Mouse (Mus musculus) T-cell, adult 2 months (primary cell): Measurements from ENCODE around the gene Gm26938.

ENCODE experiments used
- DNase-seq: peaks from one replicate; pipeline ENCODE4 v3.0.0; 2022; ENCODE audit warnings: low spot score

Gene Gm26938

DNA sequence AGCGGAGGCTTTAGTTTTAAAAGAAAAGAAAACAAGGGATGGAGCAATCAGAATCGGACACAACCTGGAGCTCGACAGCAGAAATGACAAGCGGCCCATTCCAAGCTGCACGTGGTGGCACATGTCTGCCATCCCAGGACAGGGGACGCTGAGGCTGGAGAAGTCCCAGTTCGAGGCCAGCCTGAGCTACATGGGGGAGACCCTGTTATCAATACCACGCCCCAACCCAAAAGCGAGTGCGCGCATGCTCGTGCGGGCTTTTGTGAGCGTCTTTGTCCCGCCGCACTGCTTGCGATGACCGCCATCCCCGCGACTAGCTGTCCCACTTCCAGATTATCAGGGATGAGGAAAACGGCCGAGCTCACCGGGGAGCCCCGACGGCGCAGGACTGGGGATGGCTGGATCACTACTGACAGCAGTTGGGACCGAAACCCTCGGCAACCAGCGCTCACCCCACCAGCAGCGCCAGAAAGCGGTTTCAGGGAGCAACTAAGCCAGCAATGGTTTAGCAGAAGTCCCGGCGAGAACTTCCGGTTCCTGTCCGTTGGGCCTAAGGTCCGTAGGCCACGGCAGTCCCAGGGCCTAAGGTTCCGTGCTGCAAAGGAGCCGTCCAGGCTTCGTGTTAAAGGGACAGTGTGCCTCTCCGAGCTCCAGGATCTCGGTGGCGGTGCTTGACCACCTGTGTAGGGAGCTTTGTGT, at the start of gene Gm26938, which contains the start of gene Psmg3:
TSS of gene Gm26938 (minus strand) at position 51 of the 699 bp plus-strand sequence.
TSS of gene Psmg3 (minus strand) at position 529 of the 699 bp plus-strand sequence.
- DNase-seq, result peak; percentile 86

DNA sequence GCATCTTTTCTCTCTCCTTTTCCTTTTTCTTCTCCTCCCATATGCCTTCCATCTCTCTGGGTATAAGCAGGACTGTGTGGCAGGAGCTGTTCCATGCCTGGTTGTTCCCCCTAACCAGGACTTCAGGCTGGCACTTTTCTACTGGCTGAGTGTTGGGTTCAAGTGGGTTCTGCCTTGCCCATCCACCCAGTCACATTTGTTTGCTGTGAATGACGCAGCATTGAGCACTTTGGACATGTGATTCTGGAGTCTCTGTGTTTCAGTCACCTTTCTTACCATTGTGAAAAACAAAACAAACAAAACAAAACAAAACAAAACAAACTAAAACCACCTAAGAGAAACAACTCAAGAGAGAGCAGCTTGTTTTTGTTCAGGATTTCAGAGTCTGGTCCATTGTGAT, 45.3 kb upstream of the Gm26938 start:
- no peak for DNase-seq

DNA sequence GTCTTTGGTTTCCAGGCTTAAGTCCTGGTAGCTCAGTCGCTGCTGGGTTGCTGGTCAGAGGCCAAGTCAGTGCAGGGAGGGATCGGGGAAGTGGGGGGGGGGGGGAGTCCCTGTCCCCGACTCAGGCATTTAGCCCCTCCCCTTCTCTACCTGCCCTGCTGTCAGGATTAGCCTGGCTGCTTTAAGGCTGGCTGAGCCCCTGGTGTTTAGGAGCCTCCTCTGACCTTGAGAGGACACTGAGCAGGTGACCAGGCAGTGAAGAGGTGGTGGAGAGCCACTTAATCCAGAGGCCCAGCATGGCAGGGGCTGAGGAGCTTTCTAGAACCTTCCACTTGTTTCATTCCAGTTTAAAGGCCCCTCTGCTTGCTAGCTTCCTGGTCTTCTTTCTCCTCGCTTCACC, 44.7 kb upstream of the Gm26938 start:
- no peak for DNase-seq

DNA sequence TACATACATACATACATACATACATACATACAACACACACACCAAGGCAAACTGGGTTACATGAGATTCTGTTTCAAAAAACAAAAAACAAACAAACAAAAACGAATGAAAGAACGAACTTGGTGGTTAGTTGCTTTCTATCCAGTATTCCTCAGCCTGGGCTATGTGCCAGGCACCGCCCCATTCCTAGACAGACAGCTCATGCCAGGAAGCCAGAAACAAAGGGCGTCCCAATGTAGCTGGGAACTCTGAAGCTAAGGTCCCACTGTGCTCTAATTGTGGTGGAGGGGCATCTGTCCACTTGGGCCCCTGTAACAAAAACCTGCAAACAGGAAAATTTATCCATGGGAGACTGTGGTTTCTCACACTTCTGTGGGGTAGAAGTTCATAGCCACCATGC, 36.6 kb upstream of the Gm26938 start:
- DNase-seq, result no peak

DNA sequence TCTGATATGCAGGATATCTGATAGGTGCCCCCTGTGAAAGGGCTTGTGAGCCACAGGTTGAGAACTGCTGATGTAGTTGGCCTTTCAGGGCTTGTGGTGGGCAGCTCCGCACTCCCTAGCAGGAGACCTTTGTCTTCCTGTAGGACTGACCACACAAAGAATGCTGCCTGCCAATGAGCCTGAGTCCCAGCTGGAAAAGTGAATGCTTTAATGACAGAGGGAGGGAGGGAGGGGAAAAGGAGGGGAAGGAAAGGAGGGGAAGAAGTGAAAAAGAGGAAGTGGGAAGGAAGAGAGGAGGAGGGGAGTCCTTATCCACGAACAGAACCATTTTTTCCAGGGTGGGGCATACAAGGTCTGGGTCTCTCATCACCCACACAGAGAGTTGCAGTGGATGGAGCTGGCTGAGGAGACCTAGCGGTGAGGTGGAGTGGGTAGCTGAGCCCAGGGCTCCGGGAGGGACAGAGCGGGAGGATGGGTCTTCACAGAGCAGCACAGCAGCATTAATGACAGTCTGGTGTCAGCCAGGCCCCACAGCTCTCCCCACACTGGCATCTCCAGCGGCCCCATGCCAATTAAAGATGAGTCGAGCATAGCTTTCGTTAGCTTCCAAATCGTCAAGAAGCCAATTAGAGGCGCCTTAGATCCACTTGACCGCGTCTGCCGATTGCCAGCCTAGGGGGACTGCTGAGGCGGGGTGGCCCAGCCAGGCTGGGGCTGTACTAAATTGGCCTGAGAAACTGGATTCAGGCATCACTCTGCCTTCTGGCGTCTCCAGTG, 34.3 kb upstream of the Gm26938 start:
- no peak for DNase-seq

DNA sequence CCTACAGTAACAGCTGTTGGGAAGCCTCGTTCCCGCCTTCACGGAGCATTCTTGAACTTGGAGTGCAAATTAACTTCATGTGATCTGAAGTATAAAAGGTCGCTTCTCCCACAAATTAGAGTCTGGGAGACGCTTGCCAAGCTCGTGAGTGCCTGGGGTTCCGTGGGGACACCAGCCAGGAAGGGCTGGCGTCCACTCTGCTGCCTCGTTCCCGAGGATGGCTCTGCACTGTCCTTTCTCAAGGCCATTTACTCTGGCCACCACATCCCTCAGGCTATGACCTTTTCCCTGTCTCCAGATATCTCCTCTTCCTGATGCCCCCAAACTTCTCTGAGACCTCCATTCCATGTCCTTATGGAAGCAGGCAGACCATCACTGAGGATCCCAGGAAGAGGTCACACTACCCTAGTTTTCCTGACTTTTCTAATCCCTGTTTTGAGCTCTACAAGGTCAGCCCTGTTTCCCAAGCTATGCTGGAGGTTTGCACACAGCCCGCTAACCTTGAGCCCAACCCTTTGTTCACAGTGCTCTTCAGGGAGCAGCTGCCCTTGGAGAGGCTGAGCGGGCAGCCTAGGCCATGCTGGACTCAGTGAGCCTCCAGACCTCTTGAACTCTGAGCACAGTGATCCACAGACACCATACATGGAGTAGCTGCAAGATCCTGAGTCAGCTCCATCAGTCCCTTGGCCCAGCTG, 23.6 kb upstream of the Gm26938 start:
- no peak for DNase-seq

DNA sequence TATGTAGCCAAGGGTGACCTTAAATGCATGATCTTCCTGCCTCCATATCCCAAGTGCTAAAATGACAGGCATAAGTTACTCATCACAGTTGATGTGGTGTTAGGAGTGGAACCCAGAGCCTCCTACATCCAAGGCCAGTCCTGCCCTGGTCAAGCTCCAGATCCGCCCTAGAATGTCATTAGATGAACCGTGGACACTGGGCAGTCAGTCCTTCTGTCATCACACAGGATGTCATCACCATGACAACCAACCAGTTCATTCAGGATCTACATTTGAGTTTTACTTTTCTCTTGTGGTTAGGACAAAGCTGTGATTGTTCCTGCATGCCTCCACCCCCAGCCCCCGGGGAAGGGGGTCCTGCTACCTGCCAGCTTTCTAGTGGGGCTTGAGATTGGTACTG, 12.9 kb upstream of the Gm26938 start:
- DNase-seq, result no peak

DNA sequence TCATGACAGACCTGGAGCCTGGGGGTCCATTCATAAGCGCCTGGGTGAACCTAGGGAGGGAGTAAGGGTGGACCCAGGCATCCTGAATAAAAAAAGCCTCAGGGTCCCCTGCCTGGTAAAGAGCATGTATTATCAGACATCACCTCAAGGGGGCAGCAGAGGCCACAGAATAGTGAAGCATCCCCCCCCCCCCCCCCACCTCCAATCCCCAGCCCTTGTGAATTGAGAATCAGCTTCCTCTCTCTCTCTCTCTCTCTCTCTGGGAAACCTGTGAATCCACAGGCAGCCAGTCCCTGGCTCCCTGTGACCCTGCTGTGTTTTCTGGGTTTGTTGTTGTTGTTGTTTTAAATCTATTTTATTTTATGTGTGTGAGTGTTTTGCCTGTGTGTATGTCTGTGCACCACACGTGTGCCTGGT, 12.3 kb upstream of the Gm26938 start:
- peak; percentile 53 for DNase-seq

DNA sequence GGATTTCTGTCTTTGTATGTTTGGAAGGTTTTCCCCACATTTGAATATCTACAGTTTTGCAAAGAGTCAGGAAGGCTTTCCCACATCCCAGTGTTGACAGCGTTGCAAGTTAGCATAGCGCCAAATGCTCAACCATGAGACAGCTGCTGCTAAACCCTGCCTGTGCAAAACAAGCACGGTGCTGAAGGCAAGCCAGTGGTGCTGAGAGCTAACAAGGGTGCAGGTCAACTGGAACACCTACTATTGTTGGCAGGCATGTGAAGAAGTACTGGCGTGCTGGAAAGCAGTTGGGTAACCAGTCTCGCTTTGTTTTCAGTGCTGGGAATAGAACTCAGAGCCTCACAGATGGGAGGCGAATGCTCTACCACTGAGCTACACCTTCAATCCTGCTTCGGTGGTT, 9.5 kb upstream of the Gm26938 start:
- DNase-seq, result no peak

DNA sequence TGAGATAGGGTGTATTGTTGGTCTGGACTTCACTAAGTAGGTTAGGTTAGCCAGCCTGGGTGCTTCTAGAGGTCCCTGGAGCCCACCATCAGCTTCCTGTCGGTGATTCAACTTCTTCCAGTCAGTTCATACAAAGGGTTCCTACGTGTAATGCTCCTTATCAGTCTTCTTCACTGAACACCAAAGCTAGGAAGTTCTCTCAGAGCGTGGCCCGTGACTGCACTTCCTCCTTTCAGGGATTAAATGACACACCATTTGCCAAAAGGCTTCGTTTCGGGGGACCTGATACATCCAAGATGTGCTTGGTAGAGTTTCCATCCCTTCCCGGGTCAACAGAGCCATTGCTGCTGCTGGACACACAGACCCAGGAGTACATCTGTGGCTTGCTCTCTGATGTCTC, 5.9 kb upstream of the Gm26938 start:
- DNase-seq, result no peak

DNA sequence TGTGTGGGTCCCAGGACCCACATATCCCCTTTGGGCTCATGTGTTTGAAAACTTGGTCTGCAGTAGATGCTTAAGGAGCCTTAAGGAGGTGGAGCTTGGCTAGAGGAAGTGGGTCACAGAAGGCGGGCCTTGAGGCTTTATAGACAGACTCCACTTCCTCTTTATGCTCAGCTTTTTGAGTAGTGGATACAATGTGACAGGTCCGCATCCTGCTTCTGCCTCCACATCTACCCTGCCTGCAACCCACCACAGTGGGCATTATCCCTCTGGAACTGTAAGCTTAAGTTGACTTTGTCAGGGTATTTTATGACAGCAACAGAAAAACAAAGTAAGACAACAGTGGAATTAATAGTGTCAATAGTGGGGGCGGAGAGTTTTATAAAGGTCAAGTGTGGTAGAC, 4.5 kb upstream of the Gm26938 start:
- peak; percentile 44 for DNase-seq

DNA sequence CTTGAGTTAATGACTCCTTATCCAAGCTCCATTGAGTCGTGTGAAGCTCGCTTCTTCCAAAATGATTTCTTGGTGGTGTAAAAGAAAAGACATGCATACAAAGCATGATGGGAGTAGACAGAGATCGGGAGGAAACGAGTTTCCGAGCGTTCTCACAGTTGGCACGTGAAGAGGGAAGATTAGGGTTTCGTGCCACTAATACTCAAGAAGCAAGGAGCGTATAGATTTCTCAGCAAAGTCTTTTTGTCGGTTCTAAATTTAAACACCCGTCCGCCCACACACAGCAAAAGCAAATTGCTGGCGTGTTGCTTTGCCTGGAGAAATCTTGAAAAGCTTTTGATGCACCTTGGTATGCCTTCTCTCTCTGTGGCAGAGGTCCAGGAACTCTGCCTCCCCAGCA, 3.2 kb upstream of the Gm26938 start:
- DNase-seq, result no peak

DNA sequence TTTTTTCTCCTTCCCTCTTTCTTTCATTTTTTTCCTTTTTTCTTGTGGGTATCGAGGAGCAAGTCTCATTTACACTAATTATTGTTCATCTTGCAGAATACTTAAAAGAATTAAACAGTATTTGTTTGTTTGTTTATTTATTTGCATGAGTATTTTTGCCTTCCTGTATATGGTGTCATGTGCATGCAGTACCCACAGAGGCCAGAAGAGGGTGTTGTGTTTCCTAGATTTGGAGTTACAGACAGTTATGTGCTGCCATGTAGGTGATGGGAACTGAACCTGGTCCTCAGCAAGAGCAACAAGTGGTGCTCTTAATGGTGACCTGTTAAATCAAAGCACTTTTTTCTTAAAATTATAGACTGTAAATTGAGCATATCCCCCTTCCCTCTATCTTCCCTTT, 1.4 kb upstream of the Gm26938 start:
- peak; percentile 26 for DNase-seq

DNA sequence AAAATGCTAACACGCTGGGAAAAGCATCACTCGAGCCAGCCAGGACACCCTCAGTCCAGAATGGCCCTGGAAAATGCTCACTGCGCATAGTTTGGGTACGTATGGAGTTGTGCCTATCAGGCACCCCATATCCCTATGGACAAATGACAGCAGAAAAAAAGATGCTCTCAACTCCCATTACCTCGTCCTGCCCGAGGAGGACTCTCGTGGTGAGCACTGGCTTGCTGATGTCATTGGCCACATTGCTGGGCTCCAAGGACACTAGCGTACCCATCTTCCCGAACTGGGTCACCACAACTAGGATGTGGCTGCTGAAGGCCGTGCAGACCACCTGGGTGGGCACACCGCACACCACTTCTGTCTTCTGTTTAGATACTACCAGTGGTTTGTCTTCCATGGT, 260 bp downstream of the Gm26938 start:
- no peak for DNase-seq

DNA sequence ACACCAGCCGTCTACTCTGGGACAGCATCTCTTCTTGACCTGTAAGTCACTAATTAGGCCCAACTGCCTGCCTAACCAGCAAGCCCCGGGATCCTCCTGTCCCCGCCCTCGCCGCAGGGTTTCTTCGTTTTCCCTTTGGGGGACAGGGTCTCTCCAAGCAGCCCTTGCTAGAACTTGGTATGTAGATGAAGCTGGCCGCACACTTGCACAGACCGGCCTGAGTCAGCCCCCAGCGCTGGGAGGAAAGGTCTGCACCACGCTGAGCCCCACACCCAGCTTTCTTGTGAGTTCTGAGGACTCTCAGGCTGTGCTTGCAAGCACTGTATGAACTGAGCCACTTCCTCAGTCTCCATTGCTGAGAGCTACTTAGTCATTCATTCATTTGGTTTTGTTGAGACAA, 1.7 kb downstream of the Gm26938 start:
- DNase-seq, result no peak

DNA sequence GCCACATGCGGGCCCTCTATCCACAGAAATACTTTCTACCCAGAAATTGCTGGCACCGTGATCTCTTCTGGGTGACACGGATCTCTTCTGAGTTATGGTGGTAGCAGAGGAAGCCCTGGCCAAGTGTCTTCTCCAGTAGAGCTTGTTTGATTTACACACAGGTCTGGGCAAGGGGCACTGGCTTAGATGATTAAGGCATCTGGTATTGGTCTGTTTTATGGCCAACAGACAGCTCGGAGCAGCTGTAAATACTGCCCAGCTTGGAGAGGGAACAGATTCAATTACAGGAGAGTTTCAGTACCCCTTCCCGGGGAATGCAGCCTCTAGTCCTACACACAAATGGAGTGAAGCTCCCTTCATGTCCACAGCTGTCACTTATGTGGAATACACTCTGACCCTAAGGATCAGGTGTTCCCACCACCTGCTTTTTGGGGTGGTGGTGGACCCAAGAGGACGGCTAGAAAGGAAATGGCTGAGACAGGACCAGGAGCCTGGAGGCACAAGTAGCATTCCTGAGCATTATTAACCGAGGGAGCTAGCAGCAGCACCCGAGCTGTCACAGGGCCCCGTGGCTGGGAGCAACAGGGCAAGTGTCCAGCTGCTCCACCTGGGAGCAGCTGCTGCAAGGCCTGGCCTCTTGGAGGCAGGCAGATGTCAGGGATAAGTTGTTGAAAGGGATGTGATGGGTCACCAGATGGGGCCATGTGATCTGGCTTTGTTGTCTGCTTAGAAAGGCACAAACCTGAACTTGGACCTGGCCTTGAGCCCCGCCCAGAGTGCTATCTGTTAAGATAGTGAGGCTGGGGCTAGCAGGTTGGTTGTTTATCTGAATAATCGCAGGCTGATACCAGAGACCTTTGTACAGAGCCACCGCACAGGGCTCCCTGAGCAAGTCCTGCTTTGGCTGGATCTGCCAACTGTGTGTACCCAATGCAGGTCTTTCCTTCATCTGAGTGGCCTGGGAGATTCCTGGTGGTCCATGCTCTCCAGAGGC, 4.4 kb downstream of the Gm26938 start:
- no peak for DNase-seq

DNA sequence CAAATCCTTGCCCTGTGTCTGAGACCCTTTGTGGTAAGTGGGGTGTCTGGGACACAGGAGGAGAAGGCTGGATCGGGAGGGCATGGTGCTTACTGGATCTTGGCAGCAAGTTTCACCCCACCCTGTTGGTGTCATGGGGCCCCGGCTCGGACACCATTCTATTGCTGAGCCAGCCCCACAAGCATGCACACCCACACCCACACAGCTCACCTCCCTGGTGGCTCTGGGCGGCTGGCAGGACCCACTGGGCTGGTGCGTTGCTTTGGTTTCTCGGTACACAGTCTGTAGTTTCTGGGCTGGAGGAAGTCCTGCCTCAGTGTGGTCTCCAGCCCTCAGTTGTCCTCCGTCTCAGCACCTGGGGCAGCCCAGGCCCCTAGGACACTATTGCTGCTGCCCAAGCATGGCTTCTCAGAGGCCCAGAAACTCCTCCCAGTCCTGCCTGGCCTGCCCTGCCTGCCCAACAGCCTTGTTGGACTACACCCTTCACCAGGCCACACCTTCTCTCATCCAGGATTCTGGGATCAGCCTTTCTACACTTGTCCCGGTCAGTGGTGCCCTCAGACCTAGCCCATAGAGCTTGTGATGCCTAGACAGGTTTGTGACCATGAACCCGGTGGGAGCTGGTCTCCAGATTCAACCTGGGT, 6.5 kb downstream of the Gm26938 start, which contains the start of gene Tmem184a:
TSS of gene Tmem184a (minus strand) at position 380 of the 644 bp plus-strand sequence.
- no peak for DNase-seq

DNA sequence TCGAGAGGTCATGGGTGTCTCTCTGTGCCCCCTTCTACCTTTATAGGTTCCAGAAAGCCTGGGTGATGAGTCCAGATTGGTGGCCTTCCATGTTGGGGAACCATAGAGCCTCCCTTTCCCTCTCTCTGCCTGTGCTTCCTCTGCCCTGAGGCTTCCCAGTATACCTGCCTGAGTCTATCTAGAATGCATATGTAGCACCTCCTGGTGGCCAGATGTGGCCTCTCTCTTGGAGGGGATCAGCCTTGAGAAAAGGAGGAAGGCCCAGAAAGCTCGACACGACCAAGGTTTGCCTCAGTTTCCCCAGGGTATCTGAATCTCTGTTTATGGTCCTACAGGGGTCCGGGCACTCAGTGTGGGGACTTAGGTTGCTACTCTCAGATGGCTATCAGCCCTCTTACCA, 7.4 kb downstream of the Gm26938 start:
- DNase-seq, result no peak

DNA sequence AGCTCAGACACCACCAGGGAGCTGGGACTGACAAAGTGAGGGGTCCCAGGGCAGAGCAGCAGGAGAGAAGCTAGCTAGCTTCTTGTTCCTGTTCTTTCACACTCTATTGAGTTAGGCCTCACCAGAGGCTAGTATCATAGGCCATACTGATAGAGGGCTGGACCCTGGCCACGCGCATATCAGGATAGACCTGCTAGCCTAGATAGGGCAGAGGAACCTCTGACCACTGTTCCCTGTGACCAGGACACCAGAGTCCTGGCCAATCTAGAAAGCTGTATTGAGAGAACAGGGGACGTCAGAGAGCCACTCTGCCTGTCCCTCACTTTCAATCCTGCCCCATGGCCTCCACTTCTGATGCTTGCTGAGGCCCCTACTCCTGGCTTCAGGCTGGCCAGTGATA, 8.2 kb downstream of the Gm26938 start:
- DNase-seq, result no peak

DNA sequence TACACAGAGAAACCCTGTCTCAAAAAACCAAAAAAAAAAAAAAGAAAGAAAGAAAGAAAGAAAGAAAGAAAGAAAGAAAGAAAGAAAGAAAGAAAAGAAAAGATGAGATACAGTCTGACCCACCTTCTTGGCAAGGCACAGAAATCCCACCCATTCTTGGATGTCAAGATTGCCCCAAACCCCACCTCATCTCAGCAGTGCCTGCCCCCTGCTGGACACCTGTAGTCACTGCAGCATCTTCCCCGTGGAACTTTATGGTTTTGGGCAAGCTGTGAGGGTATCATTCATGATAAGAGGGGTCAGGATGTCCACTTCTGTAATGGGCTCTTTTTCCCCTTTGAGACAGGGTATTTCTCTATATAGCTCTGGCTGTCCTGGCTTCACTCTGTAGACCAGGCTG, 8.9 kb downstream of the Gm26938 start:
- no peak for DNase-seq

DNA sequence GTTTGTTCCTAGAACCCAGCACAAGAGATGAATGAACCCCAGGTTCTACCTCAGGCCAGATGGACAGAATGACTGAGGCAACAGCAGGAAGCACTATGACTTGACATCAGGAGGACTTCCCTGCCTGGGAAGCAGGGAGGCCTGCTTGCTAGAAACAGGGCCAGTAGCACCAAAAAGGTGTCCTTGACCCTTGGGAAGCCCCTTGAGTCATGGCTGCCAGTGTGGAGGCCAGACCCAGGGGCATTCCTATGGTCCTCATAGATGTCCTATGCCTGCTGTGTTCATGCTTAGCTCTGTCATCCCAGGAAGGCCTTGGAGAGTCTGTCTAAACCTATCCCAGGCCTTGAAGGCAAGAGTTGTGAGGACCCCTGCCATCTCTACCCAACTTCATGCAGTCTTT, 9.8 kb downstream of the Gm26938 start:
- no peak for DNase-seq
